In the genomic region with DNA sequence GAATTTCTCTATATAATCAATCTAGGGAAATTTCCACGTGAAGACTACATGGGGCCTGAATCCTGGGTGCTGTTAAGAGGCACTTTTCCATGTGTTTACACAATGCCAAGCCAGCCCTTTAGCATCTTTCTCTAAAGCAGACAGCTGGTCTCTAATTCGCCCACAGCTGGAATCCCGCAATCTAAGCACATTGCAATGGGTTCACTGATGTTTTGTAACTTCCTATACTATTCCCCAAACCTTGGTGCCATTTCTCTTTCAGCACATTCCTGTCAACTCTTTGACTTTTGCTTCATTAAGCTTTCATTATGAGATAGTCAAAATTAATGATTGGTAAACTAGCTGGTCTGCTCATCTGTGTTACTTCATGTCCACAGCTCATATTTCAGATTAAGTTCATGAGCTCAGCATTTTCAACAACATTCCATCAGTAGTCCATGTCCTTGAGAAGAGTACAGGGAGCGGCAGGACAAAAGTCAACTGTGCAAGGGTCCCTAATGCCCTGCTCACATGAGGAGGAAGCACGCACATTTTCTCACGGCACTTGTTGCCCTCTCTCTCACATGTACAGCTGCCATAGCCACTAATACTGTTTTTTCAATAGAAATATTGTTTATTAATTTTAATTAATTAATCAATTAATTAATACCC, we compare ENCODE assay signal across 21 mouse cellular contexts.
A peak's percentile ranks its signal among the peaks of the same experiment; 100 is the strongest.
DNase-seq lines count a peak whose midpoint lies in the region; ATAC-seq and TF ChIP-seq lines count a peak whose summit lies in the region.
"Had no signal": no experiment of that assay in that cellular context is flagged by ENCODE, and none has a peak within 500 bp of the region (broad histone marks: within the 10 kb centered on the region; RNA-seq: fewer than 3 reads in every experiment).

No protein-coding gene starts in this region.

- no peak overlapping the region for H3K9ac ChIP-seq in hindbrain, embryonic 13.5 days
- H3K9ac ChIP-seq in hindbrain, postnatal 0 days (replicated peaks; ENCODE audit: low read length), result no peak overlapping the region
- no peak overlapping the region for H3K9ac ChIP-seq in lung, embryonic 14.5 days
- H3K9ac ChIP-seq in neural tube, embryonic 15.5 days (replicated peaks), result no peak overlapping the region
- H3K9ac ChIP-seq: forebrain, embryonic 13.5 days; forebrain, postnatal 0 days; heart, embryonic 15.5 days had no signal

- peaks cover 7% of the 10 kb centered on the region for H3K36me3 ChIP-seq in hindbrain, embryonic 13.5 days
- H3K36me3 ChIP-seq in hindbrain, postnatal 0 days (ENCODE audit: insufficient read depth, low read length), result no peaks in the 10 kb centered on the region
- peaks cover 7% of the 10 kb centered on the region; the same call in 1 of the 2 replicates for H3K36me3 ChIP-seq in lung, embryonic 14.5 days (ENCODE audit: insufficient read depth)
- H3K36me3 ChIP-seq in neural tube, embryonic 15.5 days, result 0 out of 2 replicates have a peak, but pooled peaks cover 2% of the 10 kb centered on the region
- H3K36me3 ChIP-seq: G1E; heart, embryonic 15.5 days had no signal

- no peak overlapping the region for H3K4me3 ChIP-seq in hindbrain, embryonic 13.5 days
- H3K4me3 ChIP-seq in hindbrain, postnatal 0 days (ENCODE audit: low read length), result no peak overlapping the region
- H3K4me3 ChIP-seq in lung, embryonic 14.5 days (ENCODE audit: low read depth, low read length), result no peak overlapping the region
- H3K4me3 ChIP-seq in lung, adult 2 months (replicated peaks; ENCODE audit: extremely low read depth, low read depth, low read length), result no peak overlapping the region
- no peak overlapping the region for H3K4me3 ChIP-seq in neural tube, embryonic 15.5 days (replicated peaks)
- H3K4me3 ChIP-seq: embryonic facial prominence, embryonic 10.5 days; forebrain, embryonic 13.5 days; heart, adult 2 months; heart, embryonic 15.5 days had no signal

- no peaks in the 10 kb centered on the region for H3K27me3 ChIP-seq in hindbrain, embryonic 13.5 days
- no peaks in the 10 kb centered on the region for H3K27me3 ChIP-seq in hindbrain, postnatal 0 days (ENCODE audit: insufficient read depth, low read length)
- no peaks in the 10 kb centered on the region for H3K27me3 ChIP-seq in lung, embryonic 14.5 days (ENCODE audit: insufficient read depth, low read length)
- H3K27me3 ChIP-seq in neural tube, embryonic 15.5 days (replicated peaks), result no peaks in the 10 kb centered on the region
- H3K27me3 ChIP-seq: forebrain, embryonic 13.5 days; heart, embryonic 15.5 days had no signal

- no peak for TF ChIP-seq POLR2A in lung, adult 2 months (IDR thresholded peaks at IDR 0.05; ENCODE audit: borderline replicate concordance, extremely low read depth, low read depth, low read length)

- no peak overlapping the region for H3K4me2 ChIP-seq in hindbrain, embryonic 13.5 days
- H3K4me2 ChIP-seq in hindbrain, postnatal 0 days (ENCODE audit: low read depth, low read length), result no peak overlapping the region
- H3K4me2 ChIP-seq in lung, embryonic 14.5 days, result no peak overlapping the region
- no peak overlapping the region for H3K4me2 ChIP-seq in neural tube, embryonic 15.5 days
- H3K4me2 ChIP-seq: forebrain, embryonic 13.5 days; heart, embryonic 11.5 days; heart, embryonic 15.5 days had no signal

- peaks cover 6% of the 10 kb centered on the region; the same call in 1 of the 2 replicates for H3K4me1 ChIP-seq in hindbrain, embryonic 13.5 days (replicated peaks)
- H3K4me1 ChIP-seq in hindbrain, postnatal 0 days (ENCODE audit: insufficient read depth, low read length), result no peaks in the 10 kb centered on the region
- H3K4me1 ChIP-seq in lung, embryonic 14.5 days (ENCODE audit: insufficient read depth), result peaks cover 9% of the 10 kb centered on the region; the same call in 1 of the 2 replicates
- no peaks in the 10 kb centered on the region for H3K4me1 ChIP-seq in lung, adult 2 months (ENCODE audit: control insufficient read depth, insufficient read depth, low read length)
- no peaks in the 10 kb centered on the region for H3K4me1 ChIP-seq in neural tube, embryonic 15.5 days
- H3K4me1 ChIP-seq: embryonic facial prominence, embryonic 10.5 days; forebrain, embryonic 13.5 days; heart, embryonic 15.5 days had no signal

- WGBS in hindbrain, embryonic 13.5 days, result 76% methylated on average over 6 of the region's 6 CpGs
- WGBS in hindbrain, postnatal 0 days, result 78% methylated on average over 6 of the region's 6 CpGs
- WGBS in lung, embryonic 14.5 days, result 35% methylated on average over 6 of the region's 6 CpGs
- 69% methylated on average over 6 of the region's 6 CpGs for WGBS in lung, adult 2 months
- 77% methylated on average over 6 of the region's 6 CpGs for WGBS in neural tube, embryonic 15.5 days

- peak; percentile 46; the same call in 1 of the 2 replicates for ATAC-seq in hindbrain, embryonic 13.5 days (ENCODE audit: low FRiP score)
- ATAC-seq in hindbrain, postnatal 0 days, result no peak
- peak; percentile 88 for ATAC-seq in lung, embryonic 14.5 days (ENCODE audit: insufficient read depth)
- ATAC-seq in neural tube, embryonic 15.5 days (ENCODE audit: low FRiP score), result peak; percentile 65; the same call in 1 of the 2 replicates
- ATAC-seq: CD4-positive, CD25-positive, alpha-beta regulatory T cell, adult 4 months; forebrain, embryonic 13.5 days; forebrain, postnatal 0 days had no signal

- H3K9me3 ChIP-seq in hindbrain, embryonic 13.5 days, result no peaks in the 10 kb centered on the region; the same call in 1 of the 2 replicates
- no peaks in the 10 kb centered on the region for H3K9me3 ChIP-seq in hindbrain, postnatal 0 days (ENCODE audit: low read length)
- no peaks in the 10 kb centered on the region for H3K9me3 ChIP-seq in lung, embryonic 14.5 days (ENCODE audit: low read depth, low read length)
- H3K9me3 ChIP-seq in neural tube, embryonic 15.5 days (replicated peaks), result no peaks in the 10 kb centered on the region
- H3K9me3 ChIP-seq: embryonic facial prominence, embryonic 10.5 days; forebrain, embryonic 13.5 days; G1E; heart, embryonic 15.5 days had no signal

- DNase-seq in hindbrain, postnatal 0 days (ENCODE audit: low spot score), result no peak
- DNase-seq in lung, embryonic 14.5 days, result peak; percentile 64
- no peak for DNase-seq in lung, adult 2 months
- no peak for DNase-seq in neural tube, embryonic 10.5 days (ENCODE audit: extremely low spot score, low spot score)
- no peak for DNase-seq in left cerebral cortex, adult 11 months (ENCODE audit: low spot score)
- DNase-seq: adrenal gland, adult 8-10 months; adrenal gland, postnatal 36 days; B cell, adult 2 months; cerebellum, adult 2 months; forebrain, postnatal 0 days; gastrocnemius, postnatal 14 days; heart, adult 2 months; heart, postnatal 14 days had no signal

- no peak overlapping the region for H3K27ac ChIP-seq in hindbrain, embryonic 13.5 days
- H3K27ac ChIP-seq in hindbrain, postnatal 0 days, result no peak overlapping the region
- H3K27ac ChIP-seq in lung, embryonic 14.5 days (ENCODE audit: low read depth), result no peak overlapping the region
- H3K27ac ChIP-seq in neural tube, embryonic 15.5 days (replicated peaks), result no peak overlapping the region
- H3K27ac ChIP-seq: embryonic facial prominence, embryonic 10.5 days; forebrain, embryonic 13.5 days; heart, adult 2 months; heart, embryonic 15.5 days had no signal

- no peak for TF ChIP-seq CTCF in hindbrain, postnatal 0 days (IDR thresholded peaks at IDR 0.05; ENCODE audit: low read depth)
- no peak for TF ChIP-seq CTCF in lung, embryonic 14.5 days (IDR thresholded peaks at IDR 0.05; ENCODE audit: low read depth)
- TF ChIP-seq CTCF in lung, adult 2 months (IDR thresholded peaks at IDR 0.05; ENCODE audit: insufficient read depth, low read length), result no peak
